Mouse (Mus musculus): ENCODE results near the gene Dnajc10. TPM values are rescaled to one million over a fixed set of nuclear protein-coding genes. Genes with fewer than 3 reads are reported as not detected.

The Dnajc10 gene
- polyA plus RNA-seq, 1 experiment = 8.3 TPM

DNA sequence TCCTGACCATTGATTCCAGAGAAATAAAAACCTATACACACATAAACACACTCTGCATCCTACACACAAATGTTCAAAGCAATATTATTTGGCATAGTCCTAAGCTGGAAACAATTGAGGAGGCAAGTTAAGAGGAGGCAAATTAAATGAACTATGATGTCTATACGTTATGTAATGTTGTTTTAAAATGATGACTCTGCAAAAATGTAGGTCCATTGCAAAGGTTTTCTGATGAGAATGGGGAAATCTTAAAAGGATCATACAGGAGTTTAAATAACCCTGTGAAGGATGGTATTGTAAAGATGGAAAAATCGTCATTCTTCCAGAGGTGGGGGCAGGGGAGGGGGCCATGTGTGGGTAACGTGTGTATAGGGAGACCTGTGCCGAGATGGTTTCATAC is 5.5 kb upstream of the Dnajc10 start:
- Histone ChIP-seq H3K4me1 (ENCODE audit: control insufficient read depth, insufficient read depth, insufficient read length, low read length) (peaks cover 3% of the 10 kb centered on the region; the same call in 1 of the 2 replicates), H3K36me3 (ENCODE audit: control insufficient read depth, insufficient read depth, low read length) (no peaks in the 10 kb centered on the region), H3K27me3 (ENCODE audit: control insufficient read depth, insufficient read depth, low read length) (no peaks in the 10 kb centered on the region), H3K4me3 (ENCODE audit: low read depth, low read length) (no peak overlapping the region), H3K27ac (ENCODE audit: insufficient read depth, low read depth, low read length) (no peak overlapping the region)
- WGBS = 79% methylated on average over 4 of the region's 4 CpGs
- TF ChIP-seq CTCF (IDR thresholded peaks at IDR 0.05; ENCODE audit: extremely low read depth, insufficient read length, insufficient replicate concordance, low read depth, low read length) (no peak), POLR2A (IDR thresholded peaks at IDR 0.05; ENCODE audit: low read depth, low read length) (no peak)

DNA sequence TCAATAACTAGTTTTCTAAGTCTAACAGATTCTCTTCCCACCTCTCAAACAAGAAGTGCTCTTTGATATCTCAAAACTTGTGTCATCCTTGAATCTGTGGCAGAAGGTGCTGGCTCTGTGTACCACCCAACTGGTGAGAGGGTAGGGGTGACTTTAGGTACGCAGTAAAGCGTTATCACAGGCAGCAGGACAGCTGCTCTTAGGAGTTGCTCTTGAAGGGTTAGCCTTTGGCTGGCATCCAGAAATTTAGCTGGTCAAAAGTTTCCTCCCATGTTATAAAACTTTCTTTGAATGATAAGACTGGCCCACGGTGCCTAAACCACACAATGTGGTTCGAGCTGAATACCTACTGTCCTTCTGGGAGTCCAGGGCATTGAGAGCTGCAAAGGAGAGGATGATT is 4.5 kb upstream of the Dnajc10 start:
- no peak for TF ChIP-seq POLR2A (IDR thresholded peaks at IDR 0.05; ENCODE audit: low read depth, low read length)
- no peak for TF ChIP-seq CTCF (IDR thresholded peaks at IDR 0.05; ENCODE audit: extremely low read depth, insufficient read length, insufficient replicate concordance, low read depth, low read length)
- Histone ChIP-seq H3K27ac (ENCODE audit: insufficient read depth, low read depth, low read length) (no peak overlapping the region), H3K4me3 (ENCODE audit: low read depth, low read length) (no peak overlapping the region), H3K27me3 (ENCODE audit: control insufficient read depth, insufficient read depth, low read length) (no peaks in the 10 kb centered on the region), H3K36me3 (ENCODE audit: control insufficient read depth, insufficient read depth, low read length) (no peaks in the 10 kb centered on the region), H3K4me1 (ENCODE audit: control insufficient read depth, insufficient read depth, insufficient read length, low read length) (peaks cover 3% of the 10 kb centered on the region; the same call in 1 of the 2 replicates)
- WGBS = 15% methylated on average over 4 of the region's 4 CpGs

DNA sequence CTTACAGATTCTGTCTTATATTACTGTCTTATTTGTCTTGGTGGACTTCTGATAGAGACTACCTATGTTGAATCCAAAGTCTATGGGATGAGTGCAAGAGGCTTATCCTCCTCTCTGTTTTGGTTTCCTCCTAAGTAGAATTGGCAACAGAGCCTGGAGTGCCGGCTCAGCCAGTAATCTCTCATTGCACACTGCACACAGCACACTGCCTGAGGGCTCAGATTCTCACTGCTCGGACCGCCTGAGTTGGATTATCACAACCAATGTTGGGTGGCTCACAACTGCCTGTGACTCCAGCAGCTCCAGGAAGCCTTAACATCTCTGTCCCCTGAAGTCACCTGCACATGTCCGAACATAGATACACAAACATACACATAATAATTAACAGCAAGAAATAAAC is 3.9 kb upstream of the Dnajc10 start:
- H3K4me3 ChIP-seq (ENCODE audit: low read depth, low read length) = no peak overlapping the region
- 42% methylated on average over 4 of the region's 4 CpGs for WGBS
- no peaks in the 10 kb centered on the region for H3K27me3 ChIP-seq (ENCODE audit: control insufficient read depth, insufficient read depth, low read length)
- H3K27ac ChIP-seq (ENCODE audit: insufficient read depth, low read depth, low read length) = no peak overlapping the region
- TF ChIP-seq CTCF (IDR thresholded peaks at IDR 0.05; ENCODE audit: extremely low read depth, insufficient read length, insufficient replicate concordance, low read depth, low read length) (no peak), POLR2A (IDR thresholded peaks at IDR 0.05; ENCODE audit: low read depth, low read length) (no peak)
- peaks cover 3% of the 10 kb centered on the region; the same call in 1 of the 2 replicates for H3K4me1 ChIP-seq (ENCODE audit: control insufficient read depth, insufficient read depth, insufficient read length, low read length)
- H3K36me3 ChIP-seq (ENCODE audit: control insufficient read depth, insufficient read depth, low read length) = no peaks in the 10 kb centered on the region

DNA sequence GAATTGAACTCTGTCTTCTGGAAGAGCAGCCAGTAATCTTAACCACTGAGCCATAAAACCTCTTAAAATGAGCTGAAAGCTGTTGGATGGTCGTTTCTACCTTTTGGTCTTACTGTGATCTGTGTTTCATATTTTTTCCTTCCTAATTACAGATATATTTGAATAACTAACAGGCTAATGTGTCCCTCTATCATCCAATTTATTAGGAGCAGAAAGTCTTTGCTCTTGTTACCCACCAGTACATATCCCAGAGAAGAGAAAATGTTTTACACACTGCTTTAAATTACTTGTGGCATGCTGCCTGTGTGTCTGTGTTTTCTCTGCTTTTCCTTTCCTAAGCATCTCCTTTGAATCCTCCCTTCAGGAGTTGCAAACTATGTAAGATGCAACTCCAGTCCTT is 1.1 kb upstream of the Dnajc10 start:
- Histone ChIP-seq H3K27me3 (ENCODE audit: control insufficient read depth, insufficient read depth, low read length) (no peaks in the 10 kb centered on the region), H3K36me3 (ENCODE audit: control insufficient read depth, insufficient read depth, low read length) (peaks cover 5% of the 10 kb centered on the region; the same call in 1 of the 2 replicates), H3K4me1 (ENCODE audit: control insufficient read depth, insufficient read depth, insufficient read length, low read length) (peaks cover 3% of the 10 kb centered on the region; the same call in 1 of the 2 replicates), H3K27ac (ENCODE audit: insufficient read depth, low read depth, low read length) (no peak overlapping the region), H3K4me3 (ENCODE audit: low read depth, low read length) (no peak overlapping the region)
- TF ChIP-seq CTCF (IDR thresholded peaks at IDR 0.05; ENCODE audit: extremely low read depth, insufficient read length, insufficient replicate concordance, low read depth, low read length) (no peak), POLR2A (IDR thresholded peaks at IDR 0.05; ENCODE audit: low read depth, low read length) (no peak)
- WGBS = 5% methylated on average over 1 of the region's 1 CpGs

DNA sequence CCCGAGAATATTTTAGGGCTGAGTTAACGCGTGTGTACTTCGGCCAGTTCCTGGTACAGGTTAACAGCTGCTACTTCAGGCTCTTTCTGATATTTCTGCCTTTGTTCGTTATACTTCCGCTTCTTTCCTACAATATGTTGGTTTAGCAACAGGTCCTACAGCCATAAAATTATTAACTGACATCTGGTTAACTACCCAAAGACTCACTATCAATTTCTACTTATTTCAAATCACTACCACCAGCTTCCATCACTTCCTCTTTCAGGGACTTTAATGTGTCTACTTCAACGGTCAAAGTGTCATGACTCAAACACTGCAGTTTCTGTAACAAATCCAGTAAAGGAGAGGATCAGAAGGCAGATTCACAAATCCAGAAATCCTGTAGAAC is 418 bp upstream of the Dnajc10 start:
- Histone ChIP-seq H3K36me3 (ENCODE audit: control insufficient read depth, insufficient read depth, low read length) (peaks cover 8% of the 10 kb centered on the region; the same call in 1 of the 2 replicates), H3K4me3 (ENCODE audit: low read depth, low read length) (peak overlapping the region; percentile 88; the same call in 1 of the 2 replicates), H3K27me3 (ENCODE audit: control insufficient read depth, insufficient read depth, low read length) (no peaks in the 10 kb centered on the region), H3K27ac (ENCODE audit: insufficient read depth, low read depth, low read length) (peak overlapping the region; percentile 41), H3K4me1 (ENCODE audit: control insufficient read depth, insufficient read depth, insufficient read length, low read length) (peaks cover 3% of the 10 kb centered on the region; the same call in 1 of the 2 replicates)
- WGBS = 5% methylated on average over 7 of the region's 7 CpGs
- TF ChIP-seq POLR2A (IDR thresholded peaks at IDR 0.05; ENCODE audit: low read depth, low read length) (no peak), CTCF (IDR thresholded peaks at IDR 0.05; ENCODE audit: extremely low read depth, insufficient read length, insufficient replicate concordance, low read depth, low read length) (no peak)

DNA sequence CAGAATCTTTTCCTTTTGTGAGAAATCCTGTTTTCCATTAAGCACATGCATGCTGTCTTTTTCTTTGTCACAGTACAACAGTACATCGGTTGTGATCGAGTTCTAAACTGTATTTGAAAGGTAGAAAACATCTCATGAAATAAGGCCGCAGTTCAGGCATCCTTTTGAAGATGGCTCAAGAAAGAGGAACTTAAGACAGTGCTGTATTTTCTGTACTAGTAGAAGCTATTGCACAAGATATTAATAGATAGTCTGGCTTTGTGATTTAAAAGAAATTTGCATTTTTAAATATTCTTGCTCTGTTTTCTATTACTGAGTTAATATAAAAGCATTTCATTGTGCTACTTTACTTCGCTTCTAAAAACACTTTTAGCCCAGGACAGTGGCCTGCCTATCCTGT is 7.6 kb downstream of the Dnajc10 start:
- Histone ChIP-seq H3K27ac (ENCODE audit: insufficient read depth, low read depth, low read length) (no peak overlapping the region), H3K4me1 (ENCODE audit: control insufficient read depth, insufficient read depth, insufficient read length, low read length) (no peaks in the 10 kb centered on the region), H3K4me3 (ENCODE audit: low read depth, low read length) (no peak overlapping the region), H3K27me3 (ENCODE audit: control insufficient read depth, insufficient read depth, low read length) (no peaks in the 10 kb centered on the region), H3K36me3 (ENCODE audit: control insufficient read depth, insufficient read depth, low read length) (peaks cover 42% of the 10 kb centered on the region)
- WGBS = 91% methylated on average over 4 of the region's 4 CpGs
- no peak for TF ChIP-seq POLR2A (IDR thresholded peaks at IDR 0.05; ENCODE audit: low read depth, low read length)

DNA sequence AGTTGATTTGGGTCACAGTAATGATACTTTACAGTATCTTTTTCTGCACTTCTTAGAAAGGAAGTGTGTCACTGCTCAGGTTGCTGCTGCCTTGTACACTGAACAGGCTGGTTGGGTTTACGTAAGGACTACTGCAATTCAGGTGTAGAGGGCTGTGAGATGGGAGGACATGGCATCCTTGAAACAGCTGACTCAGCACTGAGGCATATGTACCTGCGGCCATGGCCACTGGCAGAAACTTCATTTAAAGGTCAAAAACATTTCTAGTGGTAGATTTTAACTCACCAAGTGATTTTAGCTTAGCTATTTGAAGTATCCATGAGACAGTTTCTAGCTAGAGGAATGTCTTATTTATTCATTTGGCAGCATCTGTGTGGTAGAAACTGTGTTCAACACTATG is 10.5 kb downstream of the Dnajc10 start:
- Histone ChIP-seq H3K27ac (ENCODE audit: insufficient read depth, low read depth, low read length) (no peak overlapping the region), H3K4me1 (ENCODE audit: control insufficient read depth, insufficient read depth, insufficient read length, low read length) (no peaks in the 10 kb centered on the region), H3K4me3 (ENCODE audit: low read depth, low read length) (no peak overlapping the region), H3K36me3 (ENCODE audit: control insufficient read depth, insufficient read depth, low read length) (peaks cover 40% of the 10 kb centered on the region), H3K27me3 (ENCODE audit: control insufficient read depth, insufficient read depth, low read length) (no peaks in the 10 kb centered on the region)
- no peak for TF ChIP-seq POLR2A (IDR thresholded peaks at IDR 0.05; ENCODE audit: low read depth, low read length)
- TF ChIP-seq CTCF (IDR thresholded peaks at IDR 0.05; ENCODE audit: extremely low read depth, insufficient read length, insufficient replicate concordance, low read depth, low read length) = no peak
- whole genome bisulfite sequencing = 95% methylated on average over 2 of the region's 2 CpGs

DNA sequence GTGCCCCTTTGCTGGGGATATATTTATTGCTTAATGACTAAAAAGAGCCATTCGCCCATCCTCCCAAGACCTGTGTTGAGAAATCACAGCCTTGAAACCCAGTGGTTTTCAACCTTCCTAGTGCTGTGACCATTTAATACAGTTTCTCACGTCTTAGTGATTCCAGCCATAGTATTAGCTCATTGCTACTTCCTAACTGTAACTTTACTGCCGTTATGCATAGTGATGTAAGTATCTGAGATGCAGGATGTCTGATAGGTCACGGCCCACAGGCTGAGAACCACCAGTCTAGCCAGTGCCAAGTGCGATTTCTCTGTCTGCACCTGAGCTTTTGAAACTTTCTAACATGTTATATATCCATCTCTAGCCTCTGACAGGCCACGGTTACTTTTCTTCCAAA is 12.0 kb downstream of the Dnajc10 start:
- no peak overlapping the region for H3K4me3 ChIP-seq (ENCODE audit: low read depth, low read length)
- H3K27ac ChIP-seq (ENCODE audit: insufficient read depth, low read depth, low read length) = no peak overlapping the region
- H3K27me3 ChIP-seq (ENCODE audit: control insufficient read depth, insufficient read depth, low read length) = no peaks in the 10 kb centered on the region
- TF ChIP-seq POLR2A (IDR thresholded peaks at IDR 0.05; ENCODE audit: low read depth, low read length) = no peak
- TF ChIP-seq CTCF (IDR thresholded peaks at IDR 0.05; ENCODE audit: extremely low read depth, insufficient read length, insufficient replicate concordance, low read depth, low read length) = no peak
- WGBS = 88% methylated on average over 6 of the region's 6 CpGs
- peaks cover 37% of the 10 kb centered on the region for H3K36me3 ChIP-seq (ENCODE audit: control insufficient read depth, insufficient read depth, low read length)
- no peaks in the 10 kb centered on the region for H3K4me1 ChIP-seq (ENCODE audit: control insufficient read depth, insufficient read depth, insufficient read length, low read length)

Data from small intestine, adult 2 months (tissue).